Mouse (Mus musculus) bone marrow, adult 2 months (tissue): ENCODE results near the gene Metap1d. TPM values are rescaled to one million over a fixed set of nuclear protein-coding genes. Genes with fewer than 3 reads are reported as not detected.

Experiments used
- H3K27ac ChIP-seq: fragments of 200-500 bp; 2 replicates; pipeline ENCODE4 v1.5.1; 2012; ENCODE audit warnings: low read depth, mild to moderate bottlenecking, control low read depth, inconsistent platforms, low read length; ENCODE audit not compliant: control insufficient read depth, poor library complexity, insufficient read depth
- H3K4me1 ChIP-seq: fragments of 200-500 bp; 2 replicates; pipeline ENCODE4 v1.6.1; 2011; ENCODE audit warnings: low read length; ENCODE audit not compliant: control insufficient read depth, insufficient read depth
- H3K4me3 ChIP-seq: fragments of 200-500 bp; replicated peaks from 2 replicates; pipeline ENCODE3; 2011; ENCODE audit warnings: mild to moderate bottlenecking, low read depth, low read length, control low read depth; ENCODE audit not compliant: control insufficient read depth
- CTCF ChIP-seq: fragments of 200-500 bp; IDR thresholded peaks from 2 replicates; pipeline ENCODE4 v1.5.1; 2011; ENCODE audit warnings: low read length, control low read depth; ENCODE audit not compliant: control insufficient read depth, insufficient read depth
- POLR2A ChIP-seq: fragments of 200-500 bp; IDR thresholded peaks from 2 replicates; pipeline ENCODE4 v1.6.1; 2011; ENCODE audit warnings: low read depth, mild to moderate bottlenecking, control low read depth, low read length, borderline replicate concordance; ENCODE audit not compliant: control insufficient read depth
- WGBS: fragments of 180-500 bp; shearing (Covaris S2); methylation state at CpG from one replicate; pipeline ENCODE4 v1.1.7; 2018; 5-methylcytosine and 5-hydroxymethylcytosine counted together
- polyA plus RNA-seq: library from polyadenylated mRNA; stranded (reverse); fragments of >200 nt; gene quantifications from 2 replicates; pipeline ENCODE4 v1.2.4, GENCODE M21; 2011; ENCODE audit warnings: low replicate concordance; ENCODE audit not compliant: missing spikeins, insufficient read depth, insufficient read length

Metap1d gene
- polyA plus RNA-seq, 1 experiment: 36.8 TPM

- Histone ChIP-seq H3K27ac (no peak overlapping the region), H3K4me3 (no peak overlapping the region), H3K4me1 (no peaks in the 10 kb centered on the region)
- TF ChIP-seq POLR2A (no peak), CTCF (no peak)
- WGBS: 57% methylated on average over 5 of the region's 5 CpGs
Measured at GRCm38 (mm10) chr2:71497175-71497574, 44.1 kb downstream of the Metap1d start.

- Histone ChIP-seq H3K4me3 (no peak overlapping the region), H3K27ac (no peak overlapping the region), H3K4me1 (no peaks in the 10 kb centered on the region)
- 54% methylated on average over 16 of the region's 16 CpGs for WGBS
- no peak for TF ChIP-seq CTCF
- TF ChIP-seq POLR2A: no peak
Measured at GRCm38 (mm10) chr2:71499276-71500230, 46.5 kb downstream of the Metap1d start.

- WGBS: 72% methylated on average over 9 of the region's 9 CpGs
Measured at GRCm38 (mm10) chr2:71504852-71505251, 51.8 kb downstream of the Metap1d start.

GRCm38 (mm10) chr2:71511209-71511608, 58.1 kb downstream of the Metap1d start:
- TF ChIP-seq CTCF (no peak), POLR2A (no peak)
- Histone ChIP-seq H3K4me3 (no peak overlapping the region), H3K27ac (no peak overlapping the region), H3K4me1 (no peaks in the 10 kb centered on the region; the same call in 1 of the 2 replicates)
- 60% methylated on average over 7 of the region's 7 CpGs for WGBS

More at GRCm38 (mm10) chr2:71504852-71505251, 51.8 kb downstream of the Metap1d start:
- TF ChIP-seq POLR2A: no peak
- TF ChIP-seq CTCF: no peak
- H3K4me1 ChIP-seq: no peaks in the 10 kb centered on the region
- no peak overlapping the region for H3K4me3 ChIP-seq
- no peak overlapping the region for H3K27ac ChIP-seq

- 89% methylated on average over 9 of the region's 9 CpGs for WGBS
- Histone ChIP-seq H3K4me1 (no peaks in the 10 kb centered on the region; the same call in 1 of the 2 replicates), H3K27ac (no peak overlapping the region), H3K4me3 (no peak overlapping the region)
- TF ChIP-seq POLR2A: no peak
- TF ChIP-seq CTCF: no peak
Measured at GRCm38 (mm10) chr2:71512326-71512725, 59.2 kb downstream of the Metap1d start.

- WGBS: 83% methylated on average over 4 of the region's 4 CpGs
- H3K27ac ChIP-seq: no peak overlapping the region
- no peak overlapping the region for H3K4me3 ChIP-seq
- no peak for TF ChIP-seq POLR2A
- TF ChIP-seq CTCF: no peak
- no peaks in the 10 kb centered on the region for H3K4me1 ChIP-seq
Measured at GRCm38 (mm10) chr2:71516995-71517394, 63.9 kb downstream of the Metap1d start.

- TF ChIP-seq POLR2A (no peak), CTCF (no peak)
- WGBS: 86% methylated on average over 8 of the region's 8 CpGs
- H3K4me3 ChIP-seq: no peak overlapping the region
- no peaks in the 10 kb centered on the region for H3K4me1 ChIP-seq
- H3K27ac ChIP-seq: no peak overlapping the region
Measured at GRCm38 (mm10) chr2:71517466-71518099, 64.5 kb downstream of the Metap1d start.

GRCm38 (mm10) chr2:71522871-71523270, 69.8 kb downstream of the Metap1d start:
- TF ChIP-seq CTCF: no peak
- no peak for TF ChIP-seq POLR2A
- 37% methylated on average over 4 of the region's 4 CpGs for WGBS
- Histone ChIP-seq H3K4me1 (no peaks in the 10 kb centered on the region), H3K27ac (no peak overlapping the region), H3K4me3 (no peak overlapping the region)
